ENCODE assay signal across 8 mouse cellular contexts in the genomic region with DNA sequence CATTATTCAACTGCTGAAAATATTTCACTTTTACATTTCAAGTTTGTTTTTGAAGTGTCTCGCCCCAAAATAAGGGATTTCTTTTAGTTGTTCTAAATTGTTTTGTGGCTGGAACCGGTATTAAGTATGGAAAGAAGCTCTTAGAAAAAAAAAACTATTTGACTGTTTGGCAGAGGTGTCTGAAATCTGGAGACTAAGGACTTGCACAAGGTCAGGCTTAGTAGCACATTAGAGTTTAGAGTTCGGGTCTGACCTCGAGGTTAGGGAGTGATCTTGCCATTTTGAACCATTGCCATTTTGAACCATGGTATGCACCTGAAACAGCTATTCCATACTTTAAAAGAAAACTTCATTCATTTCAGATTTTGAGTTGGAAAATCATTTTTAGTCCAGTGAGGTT. TPM values are rescaled to one million over a fixed set of nuclear protein-coding genes. Genes with fewer than 3 reads are reported as not detected.
DNase-seq lines count a peak whose midpoint lies in the region; ATAC-seq and TF ChIP-seq lines count a peak whose summit lies in the region.

No protein-coding gene starts in this region.

- peak overlapping the region; percentile 74 for H3K4me3 ChIP-seq in liver, adult 2 months (ENCODE audit: insufficient read depth, low read depth, low read length)
- H3K4me3 ChIP-seq in hindbrain, embryonic 10.5 days: peak overlapping the region; percentile 96
- peak overlapping the region; percentile 98 for H3K4me3 ChIP-seq in midbrain, embryonic 12.5 days

- peak overlapping the region; percentile 80 for H3K4me2 ChIP-seq in midbrain, embryonic 12.5 days (replicated peaks)

- peaks cover 5% of the 10 kb centered on the region; the same call in 1 of the 2 replicates for H3K4me1 ChIP-seq in liver, adult 2 months (ENCODE audit: control insufficient read depth, insufficient read depth, low read length)
- H3K4me1 ChIP-seq in hindbrain, embryonic 10.5 days (replicated peaks): peaks cover 20% of the 10 kb centered on the region
- H3K4me1 ChIP-seq in midbrain, embryonic 12.5 days: peaks cover 19% of the 10 kb centered on the region

- no peak for TF ChIP-seq POLR2A in liver, adult 2 months (IDR thresholded peaks at IDR 0.05; ENCODE audit: extremely low read depth, insufficient read depth, low read length)
- no peak for TF ChIP-seq POLR2A in brain, embryonic 14.5 days (IDR thresholded peaks at IDR 0.05; ENCODE audit: borderline replicate concordance, extremely low read depth, insufficient read depth, insufficient read length, poor library complexity, severe bottlenecking)

- no peak overlapping the region for H3K27ac ChIP-seq in liver, adult 2 months (replicated peaks; ENCODE audit: insufficient read depth, low read depth, low read length)
- peak overlapping the region; percentile 100 for H3K27ac ChIP-seq in hindbrain, embryonic 10.5 days
- no peak overlapping the region for H3K27ac ChIP-seq in midbrain, embryonic 12.5 days (replicated peaks)

- H3K36me3 ChIP-seq in liver, adult 2 months (ENCODE audit: control insufficient read depth, insufficient read depth, low read length): peaks cover 17% of the 10 kb centered on the region
- peaks cover 23% of the 10 kb centered on the region for H3K36me3 ChIP-seq in hindbrain, embryonic 10.5 days
- H3K36me3 ChIP-seq in midbrain, embryonic 12.5 days: peaks cover 16% of the 10 kb centered on the region

- WGBS in liver, adult 2 months: under 1% methylated on average over 4 of the region's 4 CpGs
- 1% methylated on average over 4 of the region's 4 CpGs for WGBS in hindbrain, embryonic 10.5 days
- 2% methylated on average over 4 of the region's 4 CpGs for WGBS in midbrain, embryonic 12.5 days

- peak overlapping the region; percentile 63; the same call in 1 of the 2 replicates for H3K9ac ChIP-seq in liver, adult 2 months (ENCODE audit: low read depth, low read length)
- H3K9ac ChIP-seq in midbrain, embryonic 12.5 days (replicated peaks): peak overlapping the region; percentile 65

- no peaks in the 10 kb centered on the region for H3K9me3 ChIP-seq in hindbrain, embryonic 10.5 days
- no peaks in the 10 kb centered on the region for H3K9me3 ChIP-seq in midbrain, embryonic 12.5 days

- TF ChIP-seq CTCF in liver, adult 2 months (IDR thresholded peaks at IDR 0.05; ENCODE audit: low read depth, low read length): no peak
- no peak for TF ChIP-seq CTCF in brain, embryonic 14.5 days (IDR thresholded peaks at IDR 0.05; ENCODE audit: borderline replicate concordance, extremely low read depth, insufficient read depth, insufficient read length)

- no peak for ATAC-seq in midbrain, embryonic 12.5 days (ENCODE audit: low FRiP score, low read depth)

- H3K27me3 ChIP-seq in liver, adult 2 months (ENCODE audit: control insufficient read depth, insufficient read depth, low read length): no peaks in the 10 kb centered on the region
- H3K27me3 ChIP-seq in hindbrain, embryonic 10.5 days (ENCODE audit: insufficient read depth, poor library complexity, severe bottlenecking): no peaks in the 10 kb centered on the region
- no peaks in the 10 kb centered on the region for H3K27me3 ChIP-seq in midbrain, embryonic 12.5 days

- peak; percentile 88 for DNase-seq in liver, adult 2 months (ENCODE audit: extremely low read depth, low read depth, low spot score)
- no peak for DNase-seq in liver
- peak; percentile 50 for DNase-seq in brain, embryonic 14.5 days (ENCODE audit: low read depth)
- no peak for DNase-seq in hindbrain, embryonic 10.5 days (ENCODE audit: low spot score)
- no peak for DNase-seq in left cerebral cortex, adult 11 months (ENCODE audit: low spot score)
- no peak for DNase-seq in right cerebral cortex, postnatal 25 days
- DNase-seq in cerebellum, postnatal 14 days: no peak

- H3K79me2 ChIP-seq in liver, adult 2 months (ENCODE audit: control insufficient read depth, insufficient read depth, low read length): peaks cover 11% of the 10 kb centered on the region; the same call in 1 of the 2 replicates

RNA-seq across cellular contexts. Expression of gene Zfand5, which starts 1.4 kb away (rescaled TPM):
- total RNA-seq in liver, adult 2 months (2014; rRNA removed): 37.9 and 39.7 TPM in 2 replicates
- 7.6 and 8.7 TPM in 2 replicates for polyA plus RNA-seq in liver, adult 2 months (2012; rRNA removed)
- 89.8 and 105 TPM in 2 replicates for polyA plus RNA-seq in brain, embryonic 14.5 days (2012; rRNA removed)
- 106 and 108 TPM in 2 replicates for polyA plus RNA-seq in hindbrain, embryonic 10.5 days (2016; fragmentation: Nextera tagmentation; extraction: Ambion mirVana)
- polyA plus RNA-seq in midbrain, embryonic 12.5 days (2016; fragmentation: Nextera tagmentation; extraction: Ambion mirVana): 182 and 192 TPM in 2 replicates

Comparison
In these comparisons a context has a peak if more than half of its experiments do, and no peak if none do; other contexts are left out.
1. DNase-seq: peak in liver, adult 2 months (single experiment) and brain, embryonic 14.5 days (single experiment); none in liver (single experiment), hindbrain, embryonic 10.5 days (single experiment), left cerebral cortex, adult 11 months (single experiment), right cerebral cortex, postnatal 25 days (single experiment) and cerebellum, postnatal 14 days (0 of 2).
2. Peak in every context shown above with its lines, with median percentiles within 50 percentile points of each other: H3K4me3 ChIP-seq.